Mouse (Mus musculus) cerebellum, adult 18-20 months (tissue): ENCODE data around the gene Ttll5.
A peak's percentile ranks its signal among the peaks of the same experiment; 100 is the strongest.

ENCODE experiments used
- DNase-seq, 2 experiments: peaks; one replicate each; pipeline ENCODE4 v3.0.0; 2021

Gene Ttll5

DNA sequence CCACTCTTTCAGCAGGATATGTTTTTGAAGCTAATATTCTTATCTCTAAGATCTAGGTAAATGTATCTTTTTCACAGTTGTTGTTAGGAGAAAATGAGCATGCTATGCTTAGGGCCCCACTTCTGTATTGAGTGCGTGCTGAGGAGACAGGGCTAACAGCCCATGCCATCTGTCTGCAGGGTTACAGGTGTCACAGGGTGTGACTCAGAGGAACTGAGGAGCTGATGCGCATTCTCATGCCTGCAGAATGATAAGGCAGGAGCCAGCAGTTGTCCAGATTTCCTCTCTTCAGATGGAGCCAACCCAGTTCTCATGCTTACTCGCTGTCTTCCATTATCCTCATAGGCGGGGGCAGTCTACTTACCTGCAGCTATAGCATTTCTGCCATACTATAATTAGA, 147.2 kb downstream of the Ttll5 start:
- peak; percentile 45 to 64 for DNase-seq

- no peak for DNase-seq
These were observed 149.1 kb downstream of the Ttll5 start for GRCm38 (mm10) chr12:85973526-85973925.

DNA sequence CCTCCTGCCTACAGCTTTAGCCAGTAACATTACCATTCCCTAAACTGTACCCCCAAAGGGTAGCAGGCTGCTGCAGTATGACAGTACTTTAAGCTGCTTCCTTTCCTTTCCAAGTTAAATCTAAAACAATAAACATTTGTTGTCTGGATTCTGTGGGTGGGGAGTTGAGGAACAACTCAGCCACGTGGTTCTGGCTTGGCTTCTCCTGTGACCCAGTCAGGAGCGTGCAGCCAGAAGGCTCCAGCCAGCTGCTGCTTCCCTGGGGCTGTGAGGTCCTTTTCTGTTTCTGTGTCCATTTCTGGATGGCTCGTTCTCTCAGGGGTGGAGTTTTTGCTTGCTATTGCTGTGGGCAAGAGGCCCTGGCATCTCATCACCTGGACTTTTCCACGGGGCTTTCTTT, 149.6 kb downstream of the Ttll5 start:
- peak in 1 of 2 experiments; percentile 24 for DNase-seq

GRCm38 (mm10) chr12:85979996-85980395, 155.5 kb downstream of the Ttll5 start:
- DNase-seq: no peak

DNA sequence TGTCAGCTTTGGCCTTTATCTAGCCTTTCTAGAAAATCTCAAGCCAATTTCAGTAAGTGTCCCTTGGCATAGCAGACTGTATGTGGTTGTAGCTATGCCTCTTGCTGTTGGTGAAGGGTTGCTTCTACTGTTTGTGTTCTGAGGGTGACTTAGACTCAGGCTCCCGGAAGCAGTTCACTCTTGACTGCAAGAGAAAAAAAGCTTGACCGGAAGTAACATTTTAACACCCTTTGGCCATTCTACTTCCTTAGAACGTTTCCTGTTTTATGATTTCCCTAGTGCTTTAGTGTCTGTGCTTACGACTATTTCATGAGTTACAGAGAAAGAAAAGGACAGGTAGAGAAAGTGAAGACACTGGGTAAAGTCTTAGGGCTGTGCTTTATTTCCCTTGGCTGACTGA, 161.1 kb downstream of the Ttll5 start:
- DNase-seq: no peak

- no peak for DNase-seq
These were observed 161.6 kb downstream of the Ttll5 start for GRCm38 (mm10) chr12:85986024-85986423.

GRCm38 (mm10) chr12:85986540-85987443, 162.3 kb downstream of the Ttll5 start:
- no peak for DNase-seq

DNA sequence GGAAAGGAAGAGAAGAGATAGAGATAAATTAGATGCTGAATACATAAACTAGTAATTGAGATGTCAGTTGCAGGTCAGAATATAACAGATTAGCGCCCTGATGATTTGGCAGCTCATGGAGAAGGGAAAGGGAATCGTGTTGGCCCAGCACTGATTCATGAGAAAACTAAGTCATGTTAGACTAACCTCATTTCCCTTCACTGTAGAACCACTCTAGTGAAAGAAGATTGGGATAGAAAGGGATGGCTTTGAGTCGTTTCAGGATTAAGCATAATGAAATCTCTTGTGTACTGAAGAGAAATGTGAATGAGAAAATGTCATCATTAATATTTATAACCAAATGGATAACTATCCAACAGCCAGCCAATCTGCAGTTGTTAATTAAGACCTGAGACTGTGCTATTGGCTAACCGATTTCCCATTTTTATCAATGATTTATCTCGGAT, 163.0 kb downstream of the Ttll5 start:
- no peak for DNase-seq

- DNase-seq: no peak
These were observed 163.7 kb downstream of the Ttll5 start for GRCm38 (mm10) chr12:85988121-85988520.

DNA sequence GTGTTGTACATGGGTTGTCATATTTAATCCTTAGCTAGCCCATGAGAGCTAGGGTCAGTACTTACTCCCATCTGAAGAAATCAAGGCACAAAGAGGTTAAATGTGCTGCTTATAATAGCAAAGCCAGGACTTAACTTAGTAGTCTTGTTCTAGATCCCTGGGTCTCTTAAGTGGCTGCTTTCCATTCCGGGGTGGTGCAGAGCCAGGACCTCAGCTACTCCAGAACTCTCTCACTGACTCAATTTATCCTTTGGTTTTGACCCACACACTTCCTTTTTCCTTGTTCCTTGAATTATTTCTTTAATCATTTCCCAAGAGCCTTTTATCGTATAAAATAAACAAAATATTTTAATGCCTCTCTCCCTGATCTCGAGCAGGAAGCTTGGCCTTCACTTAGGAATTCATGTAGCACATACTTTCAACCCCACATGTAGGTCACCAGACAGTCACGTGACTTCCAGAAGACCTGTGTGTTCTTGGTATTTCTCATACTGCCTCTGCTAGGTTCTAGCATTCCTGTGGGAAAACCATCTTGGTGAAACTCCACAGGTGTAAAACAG, 164.4 kb downstream of the Ttll5 start:
- no peak for DNase-seq

DNA sequence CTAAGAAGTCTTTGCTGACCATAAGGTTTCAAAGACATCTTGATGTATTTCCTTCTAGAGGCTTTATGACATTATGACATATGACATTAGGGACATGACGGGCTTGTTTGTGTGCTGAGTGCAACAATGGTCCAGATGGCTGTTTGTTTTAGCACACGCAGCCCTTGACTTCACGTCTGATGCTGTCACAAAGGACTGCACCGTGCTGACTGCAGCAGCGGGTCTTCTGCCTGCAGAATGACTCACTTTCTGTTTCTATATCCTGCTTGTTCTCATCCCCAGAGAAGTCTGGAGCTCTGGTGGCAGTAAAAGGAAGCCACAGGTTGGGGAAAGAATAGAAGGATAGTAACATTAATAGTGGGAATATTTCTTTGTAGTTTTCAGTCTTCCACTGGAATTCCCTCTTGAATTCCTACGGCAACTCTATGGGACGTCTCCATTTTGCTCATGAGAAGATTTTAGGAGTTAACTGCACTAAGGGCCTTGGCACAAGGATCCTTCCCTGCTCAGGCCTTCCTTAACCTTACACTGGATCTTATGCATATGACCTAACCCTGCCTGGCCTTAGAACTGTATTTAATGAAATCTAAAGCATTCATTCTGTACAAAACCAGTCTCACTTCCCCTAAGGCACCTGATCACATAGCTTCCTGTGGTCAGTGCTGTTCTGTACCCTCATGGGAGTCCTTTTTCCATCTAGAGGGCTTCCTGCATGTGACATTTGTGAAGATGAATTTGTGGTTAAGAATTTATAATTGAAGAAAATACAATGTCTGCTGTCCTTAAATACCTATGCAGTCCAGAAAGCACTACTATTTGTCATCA, 167.8 kb downstream of the Ttll5 start:
- no peak for DNase-seq

- DNase-seq: no peak
These were observed 168.4 kb downstream of the Ttll5 start for GRCm38 (mm10) chr12:85992838-85993234.

DNA sequence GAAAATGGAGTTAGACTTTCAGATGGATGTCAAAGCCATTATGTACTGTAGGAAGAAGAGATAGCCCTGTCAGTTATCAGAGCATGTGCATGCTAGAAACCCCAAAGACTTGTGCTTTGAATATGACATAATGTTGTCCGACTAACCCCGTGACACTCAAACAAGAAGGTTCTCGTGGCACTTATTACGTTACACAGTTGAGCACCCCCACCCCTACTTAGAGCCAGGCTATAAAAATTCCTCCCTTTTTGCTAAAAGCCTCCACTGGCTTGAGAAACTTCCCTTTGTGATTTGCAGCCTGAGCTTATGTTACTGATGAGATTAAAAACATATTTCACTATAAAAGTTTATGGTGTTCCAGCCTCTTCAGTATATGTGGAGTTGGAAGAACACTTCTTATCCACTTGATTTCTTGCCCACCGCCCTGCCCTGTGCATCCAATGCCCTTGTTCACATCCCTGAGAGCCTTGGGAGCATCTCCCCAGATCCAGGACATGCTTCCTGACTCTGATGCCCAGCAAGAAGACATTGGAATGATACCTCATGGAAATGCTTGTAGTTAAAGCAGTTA, 169.4 kb downstream of the Ttll5 start:
- DNase-seq: no peak

DNA sequence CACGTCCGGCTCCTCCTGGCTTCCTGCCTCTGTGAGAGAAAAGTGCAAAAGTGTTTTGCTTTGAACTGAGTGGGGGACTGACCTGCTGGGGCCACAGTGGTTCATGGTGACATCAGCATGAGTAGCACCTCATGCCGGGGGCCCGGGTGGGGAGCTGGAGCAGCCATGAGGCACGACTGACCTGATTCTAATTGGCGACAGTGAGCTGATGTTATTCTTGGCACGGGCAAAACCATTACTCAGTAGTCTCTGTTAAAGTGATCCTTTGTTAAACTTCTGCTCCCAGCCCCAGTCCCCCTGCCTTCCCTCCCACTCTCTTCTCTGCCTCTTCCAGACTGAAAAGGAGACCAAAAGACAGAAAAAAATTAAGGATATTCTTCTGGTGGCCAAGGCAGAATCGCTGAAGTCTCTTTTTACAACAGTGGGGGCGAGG, 176.2 kb downstream of the Ttll5 start:
- no peak for DNase-seq

DNA sequence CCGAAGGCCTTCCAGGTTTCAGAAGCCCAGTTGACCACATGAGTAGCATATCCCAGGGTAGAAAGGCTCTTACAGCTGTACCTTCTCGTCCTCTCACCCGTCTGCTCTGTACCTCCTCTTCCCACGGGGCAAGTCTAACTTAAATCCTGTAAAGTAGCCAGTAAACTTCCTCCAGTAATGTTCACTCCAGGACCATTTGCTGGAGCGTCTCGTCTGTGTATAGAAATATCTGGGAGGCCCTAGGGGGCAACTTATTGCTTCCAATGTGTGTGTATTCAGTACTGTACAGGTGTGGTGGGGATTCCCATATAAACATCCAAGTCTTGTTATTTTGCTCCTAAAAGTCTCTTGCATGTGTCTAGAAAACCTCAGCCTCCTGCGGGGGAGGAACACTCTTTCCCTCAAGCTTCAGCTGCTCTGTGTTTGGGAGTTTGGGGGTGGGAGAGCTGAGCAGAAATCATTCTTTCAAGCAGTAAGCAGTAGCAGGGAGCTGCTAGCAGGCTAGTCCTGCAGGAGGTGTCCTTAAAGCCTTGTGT, 176.7 kb downstream of the Ttll5 start:
- DNase-seq: no peak

GRCm38 (mm10) chr12:86004627-86005026, 180.2 kb downstream of the Ttll5 start:
- DNase-seq: no peak

GRCm38 (mm10) chr12:86007377-86007776, 182.9 kb downstream of the Ttll5 start:
- no peak for DNase-seq

GRCm38 (mm10) chr12:86010656-86011055, 186.2 kb downstream of the Ttll5 start:
- no peak for DNase-seq

GRCm38 (mm10) chr12:86012195-86012594, 187.7 kb downstream of the Ttll5 start:
- DNase-seq: no peak

- no peak for DNase-seq
These were observed 189.7 kb downstream of the Ttll5 start for GRCm38 (mm10) chr12:86014174-86014573.

DNA sequence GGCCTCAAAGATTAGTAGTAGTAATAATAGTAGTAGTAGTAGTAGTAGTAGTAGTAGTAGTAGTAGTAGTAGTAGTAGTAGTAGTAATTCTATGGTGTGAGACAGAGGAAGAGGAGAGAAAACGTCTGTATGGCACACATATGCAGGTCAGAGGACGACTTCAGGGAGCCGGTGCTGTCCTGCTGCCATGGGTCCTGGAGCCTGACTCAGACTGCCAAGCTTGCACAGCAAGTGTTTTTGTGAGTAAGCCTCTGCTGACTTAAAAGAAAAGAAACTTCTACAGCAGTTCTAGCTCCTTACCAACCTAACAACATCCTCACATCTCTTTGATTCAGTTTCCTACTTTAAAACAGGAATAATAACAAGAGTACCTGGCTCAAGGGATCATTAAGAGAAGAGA, 190.2 kb downstream of the Ttll5 start:
- no peak for DNase-seq

GRCm38 (mm10) chr12:86015114-86015513, 190.7 kb downstream of the Ttll5 start:
- DNase-seq: no peak

DNA sequence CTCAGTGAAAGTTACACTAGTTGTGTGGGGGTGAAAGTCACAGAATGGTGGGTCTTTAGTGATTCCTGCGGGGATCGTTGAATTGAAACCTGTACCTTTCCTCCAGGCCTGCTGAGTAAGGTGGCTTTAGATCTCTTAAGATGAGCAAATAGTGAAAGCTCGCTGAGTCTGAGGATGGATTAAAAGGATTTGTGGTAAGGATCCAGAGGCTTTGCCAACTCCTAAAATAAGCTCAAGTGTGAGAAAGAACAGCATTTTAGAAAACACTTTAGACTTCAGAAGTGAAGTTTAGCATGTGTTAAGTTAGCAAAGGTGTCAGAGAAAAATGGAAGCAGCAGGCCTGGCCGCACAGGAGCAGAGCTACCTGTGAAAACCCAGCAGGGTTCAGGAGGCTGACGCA, 192.9 kb downstream of the Ttll5 start:
- no peak for DNase-seq
